Mouse (Mus musculus) kidney, postnatal 10 days (tissue): ENCODE data around the gene H2-Ab1.
"Not testable (repeated sequence)": the region's sequence is repeated elsewhere in the genome, so short reads cannot be mapped to it uniquely, and the experiment has no call there.

Source experiments
- DNase-seq: peaks from one replicate; pipeline ENCODE4 v3.0.0; 2021; ENCODE audit warnings: mixed read lengths

The H2-Ab1 gene

DNA sequence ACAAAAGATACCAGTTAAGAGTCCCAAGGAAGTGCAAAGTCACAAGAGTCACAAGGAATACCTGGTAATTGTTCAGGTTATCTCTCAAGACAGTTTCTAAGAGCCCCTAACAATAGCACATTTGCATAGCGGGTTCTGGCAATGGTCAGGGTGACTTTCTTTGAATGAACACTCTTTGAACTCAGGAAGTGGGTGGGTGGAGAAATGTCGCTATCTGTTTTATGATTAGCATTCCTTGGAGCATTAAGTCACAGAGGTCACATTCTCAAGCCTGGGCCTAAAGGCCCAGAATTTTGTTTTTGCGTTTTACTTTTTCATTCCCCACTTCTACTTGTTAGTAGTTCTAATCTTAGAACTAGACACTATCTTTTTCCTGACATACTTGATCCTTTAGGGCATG is 53.0 kb downstream of the H2-Ab1 start:
- DNase-seq, result not testable (repeated sequence)

DNA sequence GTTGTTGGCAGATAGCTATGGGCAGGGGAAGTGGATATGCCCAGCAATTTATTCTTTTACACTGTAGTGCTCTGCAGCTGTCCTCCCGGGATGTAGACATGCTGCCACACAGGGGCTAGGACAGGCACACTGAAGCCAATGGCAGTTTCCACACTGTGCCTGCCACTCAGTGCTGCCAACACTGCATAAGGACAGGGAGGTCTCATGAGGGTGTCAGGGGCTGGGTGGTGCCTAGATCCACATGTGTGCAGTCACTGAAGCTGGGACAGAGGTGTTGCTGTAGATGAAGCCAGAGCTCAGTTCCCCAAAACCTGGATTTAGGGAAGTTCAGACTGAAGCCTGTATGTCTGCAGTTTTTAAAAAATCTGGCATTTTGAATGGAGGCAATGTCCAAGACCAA is 54.7 kb downstream of the H2-Ab1 start:
- DNase-seq, result no peak

DNA sequence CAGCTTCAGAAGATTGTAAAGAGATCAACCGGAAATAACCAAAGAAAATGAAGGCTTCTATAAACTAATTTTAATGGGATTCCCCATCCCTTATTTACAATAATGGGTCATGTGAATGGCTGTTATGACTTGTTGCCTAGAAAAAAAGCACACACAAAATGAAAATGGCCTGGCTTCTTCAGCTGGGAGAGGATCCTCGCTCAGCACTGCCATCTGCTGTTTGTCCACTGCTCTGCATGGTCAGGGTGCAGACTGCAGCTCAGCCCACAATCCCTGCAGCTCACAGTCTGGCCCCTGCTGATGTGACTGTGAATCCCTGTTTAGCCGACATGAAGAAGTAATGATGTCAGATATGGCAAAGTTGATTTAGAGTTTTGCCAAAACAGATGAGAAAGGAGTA is 55.9 kb downstream of the H2-Ab1 start:
- peak; percentile 88 for DNase-seq

DNA sequence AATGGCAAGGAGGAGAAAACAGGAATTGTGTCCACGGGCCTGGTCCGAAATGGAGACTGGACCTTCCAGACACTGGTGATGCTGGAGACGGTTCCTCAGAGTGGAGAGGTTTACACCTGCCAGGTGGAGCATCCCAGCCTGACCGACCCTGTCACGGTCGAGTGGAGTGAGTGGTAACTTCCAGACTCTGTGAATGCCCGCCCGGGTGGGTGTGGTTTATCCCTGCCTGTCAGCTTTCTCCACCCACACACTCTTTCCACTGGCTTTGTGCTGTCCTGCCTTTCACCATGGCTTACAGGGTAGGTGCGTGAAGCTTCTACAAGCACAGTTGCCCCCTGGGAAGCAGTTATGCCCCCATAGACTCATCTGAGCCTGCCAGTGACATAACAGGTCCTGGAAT is 56.8 kb downstream of the H2-Ab1 start:
- DNase-seq, result no peak

DNA sequence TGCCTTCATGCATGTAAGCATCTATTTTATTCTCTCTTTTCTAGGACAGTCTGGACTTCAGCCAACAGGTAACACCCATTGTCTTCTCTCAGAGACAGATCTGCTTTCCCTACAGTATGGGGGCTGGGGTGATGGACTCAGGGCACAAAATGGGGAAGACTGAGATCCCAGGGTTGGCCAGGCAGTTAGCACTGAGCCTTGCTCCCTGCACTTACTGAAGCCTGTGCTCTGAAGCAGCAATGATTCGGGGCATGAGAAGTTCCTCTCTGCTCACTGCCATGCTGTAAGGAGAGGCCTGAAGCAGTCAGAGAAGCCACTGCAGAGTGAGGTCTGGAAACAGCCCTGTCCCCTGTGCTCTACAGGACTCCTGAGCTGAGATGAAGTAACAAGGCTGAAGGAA is 58.0 kb downstream of the H2-Ab1 start:
- no peak for DNase-seq

DNA sequence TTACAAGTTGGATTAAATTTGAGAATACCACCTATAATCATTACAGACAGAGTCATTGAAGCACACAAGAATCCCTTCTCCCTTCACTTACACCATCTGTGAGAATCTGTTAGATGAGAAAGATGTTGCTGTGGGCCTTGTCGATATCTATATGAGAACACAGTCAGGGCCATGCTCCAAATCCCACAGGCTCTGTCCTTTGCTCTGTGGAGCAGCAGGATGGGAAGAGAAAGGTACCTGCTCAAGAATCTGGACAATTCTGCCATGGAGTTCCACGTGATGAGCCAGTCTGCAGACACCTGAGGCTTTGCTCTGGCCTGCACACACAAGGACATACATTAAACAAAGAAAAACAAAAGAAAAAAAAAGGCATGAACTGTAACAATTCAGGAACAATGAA is 59.2 kb downstream of the H2-Ab1 start:
- DNase-seq, result no peak

DNA sequence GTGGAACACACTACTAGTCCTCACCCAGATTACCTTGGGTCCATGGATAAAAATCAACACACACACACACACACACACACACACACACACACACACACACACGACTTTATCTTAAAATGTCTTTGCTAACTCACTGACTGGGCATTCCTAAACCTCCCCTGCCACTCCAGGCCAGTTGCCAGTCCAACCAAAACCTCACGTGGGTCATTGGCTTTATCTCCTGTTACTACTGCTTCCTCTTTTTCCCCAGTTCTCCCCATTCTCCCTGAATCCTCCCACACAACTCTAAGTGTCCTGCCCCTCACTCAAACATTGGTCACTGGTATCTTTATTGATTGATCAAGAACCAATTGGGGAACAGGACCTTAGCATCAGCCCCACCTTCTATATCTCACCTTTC is 59.8 kb downstream of the H2-Ab1 start:
- DNase-seq, result no peak
